Mouse (Mus musculus): ENCODE measurements at regions not wholly inside any gene's neighbourhood (a gene's known extent, or its start where the extent isn't known, plus 50 kb on each side); places are given as distances from the start of the nearest gene placed in this dataset.

DNA sequence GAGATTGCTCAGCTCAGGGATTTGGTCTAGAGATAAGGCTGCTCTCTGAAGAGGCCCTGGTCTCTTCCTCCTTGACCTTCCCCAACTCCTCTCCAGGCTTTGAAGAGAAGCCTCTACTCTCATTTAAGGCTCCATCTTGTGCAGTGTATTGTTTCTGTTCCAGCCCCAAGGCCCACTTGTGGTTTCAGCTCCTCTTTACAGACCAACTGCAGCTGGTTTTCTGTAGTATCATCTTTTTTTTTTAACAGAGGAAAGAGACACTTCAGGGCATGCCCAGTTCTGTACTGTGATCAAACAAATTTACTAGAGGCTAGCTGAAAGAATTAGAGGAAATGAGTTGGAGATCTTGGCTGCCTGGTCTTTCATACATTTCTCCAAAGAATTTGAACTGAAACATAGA lies 145.4 kb upstream of the Dcn start:
- no peak overlapping the region for H3K9ac ChIP-seq
- 0 out of 2 replicates have a peak, but pooled peaks cover 3% of the 10 kb centered on the region for H3K9me3 ChIP-seq
- no peaks in the 10 kb centered on the region for H3K27me3 ChIP-seq
- H3K27ac ChIP-seq: no peak overlapping the region
- H3K36me3 ChIP-seq: no peaks in the 10 kb centered on the region
- H3K4me2 ChIP-seq (replicated peaks): no peak overlapping the region
- H3K4me3 ChIP-seq: no peak overlapping the region
- no peaks in the 10 kb centered on the region for H3K4me1 ChIP-seq
- no peak for ATAC-seq (ENCODE audit: insufficient number of reproducible peaks, insufficient read depth, low FRiP score, low TSS enrichment)

- Histone ChIP-seq H3K27me3 (no peaks in the 10 kb centered on the region), H3K4me1 (no peaks in the 10 kb centered on the region), H3K4me3 (no peak overlapping the region), H3K9me3 (0 out of 2 replicates have a peak, but pooled peaks cover 2% of the 10 kb centered on the region), H3K9ac (no peak overlapping the region), H3K4me2 (replicated peaks) (no peak overlapping the region), H3K36me3 (no peaks in the 10 kb centered on the region), H3K27ac (no peak overlapping the region)
- ATAC-seq (ENCODE audit: insufficient number of reproducible peaks, insufficient read depth, low FRiP score, low TSS enrichment): no peak
- 60% methylated on average over 9 of the region's 9 CpGs for WGBS
Measured at GRCm38 (mm10) chr10:97334606-97335150, 144.7 kb upstream of the Dcn start.

- no peaks in the 10 kb centered on the region for H3K36me3 ChIP-seq
- WGBS: 64% methylated on average over 6 of the region's 6 CpGs
- ATAC-seq (ENCODE audit: insufficient number of reproducible peaks, insufficient read depth, low FRiP score, low TSS enrichment): 0 out of 2 replicates have a peak, but pooled peaks have one; percentile 6
Measured at GRCm38 (mm10) chr10:97338033-97338692, 141.2 kb upstream of the Dcn start.

DNA sequence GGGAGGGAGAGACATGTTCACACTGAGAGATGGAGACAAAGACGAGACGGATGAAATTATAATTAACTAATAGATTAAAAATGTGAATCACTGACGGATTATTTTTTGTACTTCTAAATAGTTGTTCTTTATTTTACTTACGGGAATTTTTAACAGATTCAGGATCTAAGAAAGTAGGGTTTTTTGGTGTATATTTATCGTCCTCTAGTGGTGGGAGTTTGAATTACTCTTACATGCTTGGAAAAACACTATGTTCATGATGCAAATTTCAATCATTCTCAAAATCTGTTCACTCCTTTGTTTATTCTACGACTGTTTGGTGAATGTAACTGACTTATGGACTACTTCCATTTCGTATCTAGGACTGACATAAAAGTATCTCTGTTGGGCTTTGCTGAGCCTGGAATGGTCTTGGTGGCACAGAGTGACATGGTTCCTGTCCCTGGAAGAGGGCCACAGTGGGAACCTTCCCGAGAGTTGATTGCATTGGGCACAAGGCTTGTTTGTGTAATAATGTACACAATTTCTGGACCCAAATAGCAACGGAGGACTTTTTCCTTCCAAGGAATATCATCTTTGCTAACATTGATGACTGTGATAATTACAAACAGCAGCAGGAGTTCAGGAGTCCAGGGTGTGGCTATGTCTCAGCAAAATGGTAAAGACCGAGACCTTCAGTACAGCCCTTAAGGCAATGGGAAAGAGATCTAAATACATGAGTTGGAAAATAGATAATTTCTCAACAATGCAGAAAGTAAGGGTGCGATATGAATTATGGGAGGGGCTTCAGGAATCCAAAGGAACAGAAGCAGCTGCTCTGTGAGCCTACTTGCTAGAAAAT lies 139.3 kb upstream of the Dcn start:
- Histone ChIP-seq H3K27ac (no peak overlapping the region), H3K9me3 (no peaks in the 10 kb centered on the region), H3K4me3 (no peak overlapping the region), H3K36me3 (no peaks in the 10 kb centered on the region), H3K4me2 (replicated peaks) (no peak overlapping the region), H3K4me1 (0 out of 2 replicates have a peak, but pooled peaks cover 3% of the 10 kb centered on the region), H3K27me3 (no peaks in the 10 kb centered on the region), H3K9ac (no peak overlapping the region)
- no peak for ATAC-seq (ENCODE audit: insufficient number of reproducible peaks, insufficient read depth, low FRiP score, low TSS enrichment)
- 39% methylated on average over 11 of the region's 11 CpGs for WGBS

More at GRCm38 (mm10) chr10:97338033-97338692, 141.2 kb upstream of the Dcn start:
- no peak overlapping the region for H3K4me3 ChIP-seq
- no peak overlapping the region for H3K27ac ChIP-seq
- no peaks in the 10 kb centered on the region for H3K9me3 ChIP-seq
- H3K4me2 ChIP-seq (replicated peaks): no peak overlapping the region
- no peak overlapping the region for H3K9ac ChIP-seq
- no peaks in the 10 kb centered on the region for H3K27me3 ChIP-seq
- H3K4me1 ChIP-seq: 0 out of 2 replicates have a peak, but pooled peaks cover 3% of the 10 kb centered on the region

DNA sequence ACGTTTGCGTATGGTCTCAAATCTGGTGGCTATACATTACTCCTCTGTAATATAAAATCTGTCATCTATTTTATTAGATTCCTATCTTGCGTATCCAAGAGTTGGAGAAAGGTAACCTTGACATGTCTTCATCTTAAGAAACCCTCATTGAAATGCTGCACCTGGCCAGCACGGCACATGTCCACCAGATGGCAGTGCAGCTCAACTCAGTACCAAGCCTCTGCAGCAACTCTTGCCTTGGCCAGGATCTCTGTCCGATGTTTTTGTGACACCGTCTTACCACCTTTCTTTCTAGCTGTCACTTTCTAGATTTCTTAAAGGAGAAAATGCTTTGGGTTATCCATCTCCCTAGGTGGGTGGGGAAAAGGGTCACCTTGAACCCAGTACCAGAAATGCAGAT lies 134.1 kb upstream of the Dcn start:
- Histone ChIP-seq H3K27ac (no peak overlapping the region), H3K4me3 (no peak overlapping the region), H3K4me1 (no peaks in the 10 kb centered on the region), H3K9ac (no peak overlapping the region), H3K4me2 (replicated peaks) (no peak overlapping the region), H3K36me3 (no peaks in the 10 kb centered on the region), H3K9me3 (no peaks in the 10 kb centered on the region), H3K27me3 (no peaks in the 10 kb centered on the region)
- 0 out of 2 replicates have a peak, but pooled peaks have one; percentile 52 for ATAC-seq (ENCODE audit: insufficient number of reproducible peaks, insufficient read depth, low FRiP score, low TSS enrichment)
- WGBS: 32% methylated on average over 6 of the region's 6 CpGs

DNA sequence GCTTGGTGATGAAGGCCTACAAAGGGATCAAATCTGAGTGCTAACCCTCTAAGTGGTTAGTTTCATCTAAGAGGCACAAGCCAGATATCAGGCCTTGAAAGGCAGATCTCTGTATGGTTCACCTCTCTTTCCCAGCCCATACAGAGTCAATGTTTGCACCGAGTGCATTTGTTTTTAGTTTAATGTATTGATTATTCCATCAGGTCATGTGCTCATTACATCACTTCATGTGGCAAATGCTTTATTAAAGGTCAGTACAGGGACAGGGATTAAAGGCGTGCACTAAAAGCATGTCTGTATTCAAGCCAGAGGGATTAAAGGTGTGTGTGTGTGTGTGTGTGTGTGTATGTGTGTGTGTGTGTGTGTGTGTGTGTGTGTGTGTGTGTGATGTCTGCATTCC lies 132.5 kb upstream of the Dcn start:
- 80% methylated on average over 2 of the region's 2 CpGs for WGBS
- Histone ChIP-seq H3K4me3 (no peak overlapping the region), H3K36me3 (no peaks in the 10 kb centered on the region), H3K27ac (no peak overlapping the region), H3K9ac (no peak overlapping the region), H3K9me3 (no peaks in the 10 kb centered on the region), H3K27me3 (no peaks in the 10 kb centered on the region), H3K4me1 (no peaks in the 10 kb centered on the region), H3K4me2 (replicated peaks) (no peak overlapping the region)
- no peak for ATAC-seq (ENCODE audit: insufficient number of reproducible peaks, insufficient read depth, low FRiP score, low TSS enrichment)

GRCm38 (mm10) chr10:97368625-97369024 lies 110.8 kb upstream of the Dcn start:
- 85% methylated on average over 3 of the region's 3 CpGs for WGBS
- no peak for ATAC-seq (ENCODE audit: insufficient number of reproducible peaks, insufficient read depth, low FRiP score, low TSS enrichment)

GRCm38 (mm10) chr10:97375824-97376223 lies 103.6 kb upstream of the Dcn start:
- no peak overlapping the region for H3K27ac ChIP-seq
- H3K36me3 ChIP-seq: no peaks in the 10 kb centered on the region
- no peak overlapping the region for H3K9ac ChIP-seq
- 18% methylated on average over 2 of the region's 2 CpGs for WGBS
- H3K9me3 ChIP-seq: no peaks in the 10 kb centered on the region
- H3K4me2 ChIP-seq (replicated peaks): no peak overlapping the region
- no peak overlapping the region for H3K4me3 ChIP-seq
- no peaks in the 10 kb centered on the region; the same call in 1 of the 2 replicates for H3K4me1 ChIP-seq
- ATAC-seq (ENCODE audit: insufficient number of reproducible peaks, insufficient read depth, low FRiP score, low TSS enrichment): no peak
- H3K27me3 ChIP-seq: no peaks in the 10 kb centered on the region

More at GRCm38 (mm10) chr10:97368625-97369024, 110.8 kb upstream of the Dcn start:
- Histone ChIP-seq H3K27me3 (no peaks in the 10 kb centered on the region), H3K27ac (no peak overlapping the region), H3K9me3 (no peaks in the 10 kb centered on the region), H3K4me2 (replicated peaks) (no peak overlapping the region), H3K36me3 (no peaks in the 10 kb centered on the region), H3K4me1 (no peaks in the 10 kb centered on the region), H3K4me3 (no peak overlapping the region), H3K9ac (no peak overlapping the region)

- H3K9me3 ChIP-seq: no peaks in the 10 kb centered on the region
- no peaks in the 10 kb centered on the region; the same call in 1 of the 2 replicates for H3K4me1 ChIP-seq
- H3K4me3 ChIP-seq: no peak overlapping the region
- H3K27ac ChIP-seq: no peak overlapping the region
- H3K27me3 ChIP-seq: no peaks in the 10 kb centered on the region
- no peak overlapping the region for H3K9ac ChIP-seq
- no peak overlapping the region for H3K4me2 ChIP-seq (replicated peaks)
- ATAC-seq (ENCODE audit: insufficient number of reproducible peaks, insufficient read depth, low FRiP score, low TSS enrichment): no peak
- no peaks in the 10 kb centered on the region for H3K36me3 ChIP-seq
- 64% methylated on average over 4 of the region's 4 CpGs for WGBS
Measured at GRCm38 (mm10) chr10:97376376-97376775, 103.0 kb upstream of the Dcn start.

- Histone ChIP-seq H3K27ac (no peak overlapping the region), H3K4me2 (replicated peaks) (no peak overlapping the region), H3K9ac (no peak overlapping the region), H3K4me1 (no peaks in the 10 kb centered on the region; the same call in 1 of the 2 replicates), H3K9me3 (no peaks in the 10 kb centered on the region), H3K4me3 (no peak overlapping the region), H3K36me3 (no peaks in the 10 kb centered on the region), H3K27me3 (no peaks in the 10 kb centered on the region)
- no peak for ATAC-seq (ENCODE audit: insufficient number of reproducible peaks, insufficient read depth, low FRiP score, low TSS enrichment)
Measured at GRCm38 (mm10) chr10:97381586-97381985, 97.8 kb upstream of the Dcn start.

DNA sequence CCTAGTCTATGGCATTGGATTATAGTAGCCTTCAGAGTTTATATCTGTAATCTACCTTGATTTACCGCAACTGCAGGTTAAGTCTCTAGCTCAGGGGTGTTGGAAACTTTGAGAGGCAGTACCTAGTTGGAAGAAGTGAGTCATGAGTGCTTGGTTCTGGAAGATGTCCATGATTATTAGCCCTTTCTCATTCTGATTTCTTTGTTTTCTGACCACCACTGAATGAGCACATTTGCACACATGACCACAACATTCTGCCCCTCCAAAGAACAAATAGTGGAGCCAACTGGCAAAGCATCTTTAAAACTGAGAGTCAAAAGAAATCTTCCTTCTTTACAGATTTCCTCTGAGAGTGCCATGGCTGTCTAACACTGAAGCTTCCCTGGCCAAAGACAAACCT lies 95.5 kb upstream of the Dcn start:
- Histone ChIP-seq H3K4me3 (no peak overlapping the region), H3K4me1 (no peaks in the 10 kb centered on the region; the same call in 1 of the 2 replicates), H3K9ac (no peak overlapping the region), H3K27me3 (no peaks in the 10 kb centered on the region), H3K36me3 (no peaks in the 10 kb centered on the region), H3K4me2 (replicated peaks) (no peak overlapping the region), H3K9me3 (no peaks in the 10 kb centered on the region), H3K27ac (no peak overlapping the region)
- no peak for ATAC-seq (ENCODE audit: insufficient number of reproducible peaks, insufficient read depth, low FRiP score, low TSS enrichment)
- WGBS: 96% methylated on average over 1 of the region's 1 CpGs

Data from embryonic facial prominence, embryonic 12.5 days (tissue).